Mouse (Mus musculus) heart, embryonic 16.5 days (tissue): ENCODE data around the gene Efcab14. TPM values are rescaled to one million over a fixed set of nuclear protein-coding genes. Genes with fewer than 3 reads are reported as not detected.

Experiments
- ATAC-seq: fragments of 200-750 bp; cut with Nextera tagmentation; replicated peaks from 2 replicates; pipeline ENCODE4 v1.8.0; 2017; ENCODE audit warnings: moderate number of reproducible peaks; ENCODE audit not compliant: insufficient read depth, low FRiP score; ENCODE audit errors: extremely low read depth
- H3K27ac ChIP-seq: fragments of 300-500 bp; sonication (generic); 2 replicates; pipeline ENCODE4 v1.5.1; 2014; ENCODE audit warnings: mild to moderate bottlenecking, low read length, control low read depth, moderate library complexity
- H3K27me3 ChIP-seq: fragments of 300-500 bp; sonication (generic); 2 replicates; pipeline ENCODE4 v1.6.1; 2014; ENCODE audit warnings: low read length, mixed read lengths; ENCODE audit not compliant: control insufficient read depth, insufficient read depth
- H3K36me3 ChIP-seq: fragments of 300-500 bp; sonication (generic); 2 replicates; pipeline ENCODE4 v1.6.1; 2014; ENCODE audit not compliant: control insufficient read depth, insufficient read depth
- H3K4me1 ChIP-seq: fragments of 300-500 bp; sonication (generic); 2 replicates; pipeline ENCODE4 v1.6.1; 2014; ENCODE audit warnings: low read length, mixed read lengths; ENCODE audit not compliant: control insufficient read depth, insufficient read depth
- H3K4me2 ChIP-seq: fragments of 300-500 bp; sonication (generic); 2 replicates; pipeline ENCODE4 v1.6.1; 2014; ENCODE audit warnings: low read depth, mild to moderate bottlenecking, control low read depth, low read length
- H3K4me3 ChIP-seq: fragments of 300-500 bp; sonication (generic); 2 replicates; pipeline ENCODE4 v1.5.1; 2014; ENCODE audit warnings: mild to moderate bottlenecking, control low read depth, low read length
- H3K9ac ChIP-seq: fragments of 300-500 bp; sonication (generic); 2 replicates; pipeline ENCODE4 v1.6.1; 2014; ENCODE audit warnings: low read length, control low read depth
- H3K9me3 ChIP-seq: fragments of 300-500 bp; sonication (generic); replicated peaks from 2 replicates; pipeline ENCODE4 v1.6.1; 2016; ENCODE audit warnings: low read length; ENCODE audit not compliant: control insufficient read depth
- WGBS: fragments of 180-500 bp; shearing (Covaris S2); extraction: QIAGEN DNeasy Blood & Tissue Kit; methylation state at CpG from one replicate; pipeline ENCODE4 v1.1.7; 2014; 5-methylcytosine and 5-hydroxymethylcytosine counted together
- polyA plus RNA-seq: library from polyadenylated mRNA; unstranded; fragments of >200 nt; fragmentation: Nextera tagmentation; extraction: Ambion mirVana; gene quantifications from 2 replicates; pipeline ENCODE4 v1.2.1, GENCODE M21; 2015

The Efcab14 gene
- polyA plus RNA-seq, 1 experiment from 2014 or later, result 25.1 TPM

DNA sequence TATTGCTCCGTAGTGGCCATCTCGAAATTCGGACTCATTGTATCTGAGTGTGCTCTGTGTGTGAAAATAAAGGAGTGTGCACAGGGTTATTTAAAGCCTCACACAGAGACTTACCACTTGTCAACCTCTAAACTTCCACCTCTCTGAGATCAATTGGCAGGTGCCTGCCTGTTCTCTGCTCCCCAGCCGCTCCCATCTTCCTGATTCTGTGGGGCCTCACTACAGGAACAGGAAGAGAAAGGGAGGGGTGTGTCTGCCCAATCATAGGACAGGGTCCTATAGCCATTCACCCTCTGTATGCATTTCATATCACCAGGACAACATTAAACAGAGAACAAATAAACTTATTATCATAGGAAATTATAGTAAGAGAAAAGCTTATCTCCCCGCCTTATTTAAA, 3.8 kb upstream of the Efcab14 start:
- ATAC-seq, result no peak
- Histone ChIP-seq H3K36me3 (no peaks in the 10 kb centered on the region), H3K4me3 (no peak overlapping the region), H3K4me1 (peaks cover 8% of the 10 kb centered on the region), H3K9me3 (no peaks in the 10 kb centered on the region), H3K9ac (no peak overlapping the region), H3K27me3 (peaks cover 4% of the 10 kb centered on the region; the same call in 1 of the 2 replicates), H3K4me2 (no peak overlapping the region), H3K27ac (no peak overlapping the region)
- WGBS, result 64% methylated on average over 5 of the region's 5 CpGs

DNA sequence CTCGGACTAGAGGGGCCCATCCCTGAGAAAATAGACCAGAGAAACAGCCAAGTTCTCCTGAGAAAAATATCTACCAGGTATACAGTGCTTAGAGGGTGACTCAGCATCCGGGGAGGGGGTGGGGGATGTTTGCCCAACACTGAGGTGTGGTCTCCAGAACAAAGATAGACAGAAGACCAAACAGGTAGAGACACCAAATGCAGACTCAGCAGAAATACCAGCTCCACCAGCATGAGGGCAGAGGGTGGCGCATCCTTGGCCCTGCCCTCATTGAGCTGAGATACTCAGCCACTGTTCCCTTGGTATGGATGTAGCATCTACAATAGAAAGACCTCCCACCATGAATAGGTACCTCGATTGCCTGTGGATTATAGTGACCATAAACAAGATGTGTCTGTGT, 2.7 kb upstream of the Efcab14 start:
- ATAC-seq, result no peak
- Histone ChIP-seq H3K9ac (no peak overlapping the region), H3K9me3 (no peaks in the 10 kb centered on the region), H3K4me1 (peaks cover 16% of the 10 kb centered on the region), H3K27ac (no peak overlapping the region), H3K4me2 (no peak overlapping the region), H3K27me3 (peaks cover 4% of the 10 kb centered on the region; the same call in 1 of the 2 replicates), H3K36me3 (no peaks in the 10 kb centered on the region), H3K4me3 (no peak overlapping the region)
- 51% methylated on average over 4 of the region's 4 CpGs for WGBS

DNA sequence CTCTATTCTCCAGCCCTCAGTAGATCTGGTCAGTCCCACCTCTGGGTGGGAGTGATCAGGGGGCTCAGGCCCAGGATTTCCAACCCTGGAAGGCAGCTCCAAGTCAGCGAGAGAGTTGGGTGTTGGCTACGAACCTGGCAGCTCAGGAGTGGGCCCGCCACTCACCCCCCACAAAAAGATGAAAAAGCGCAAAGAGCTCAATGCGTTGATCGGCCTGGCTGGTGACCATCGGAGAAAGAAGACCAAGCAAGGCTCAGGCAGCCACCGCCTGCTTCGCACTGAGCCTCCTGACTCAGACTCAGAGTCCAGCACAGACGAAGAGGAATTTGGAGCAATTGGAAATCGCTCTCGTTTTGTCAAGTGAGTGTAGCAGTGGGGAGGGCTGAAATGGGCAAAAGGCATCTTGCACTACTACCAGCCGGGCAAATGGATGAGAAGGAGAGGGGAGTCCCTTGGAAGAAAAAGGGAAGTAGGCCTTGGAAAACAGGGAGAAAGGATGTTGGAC, 989 bp downstream of the Efcab14 start:
- ATAC-seq, result no peak
- H3K4me1 ChIP-seq, result peaks cover 16% of the 10 kb centered on the region
- H3K9ac ChIP-seq, result peak overlapping the region; percentile 84
- no peaks in the 10 kb centered on the region for H3K9me3 ChIP-seq
- H3K4me3 ChIP-seq, result peak overlapping the region; percentile 88
- H3K27me3 ChIP-seq, result peaks cover 4% of the 10 kb centered on the region; the same call in 1 of the 2 replicates
- peak overlapping the region; percentile 91; the same call in 1 of the 2 replicates for H3K27ac ChIP-seq
- H3K4me2 ChIP-seq, result peak overlapping the region; percentile 90
- WGBS, result 34% methylated on average over 13 of the region's 13 CpGs
- H3K36me3 ChIP-seq, result peaks cover 13% of the 10 kb centered on the region

DNA sequence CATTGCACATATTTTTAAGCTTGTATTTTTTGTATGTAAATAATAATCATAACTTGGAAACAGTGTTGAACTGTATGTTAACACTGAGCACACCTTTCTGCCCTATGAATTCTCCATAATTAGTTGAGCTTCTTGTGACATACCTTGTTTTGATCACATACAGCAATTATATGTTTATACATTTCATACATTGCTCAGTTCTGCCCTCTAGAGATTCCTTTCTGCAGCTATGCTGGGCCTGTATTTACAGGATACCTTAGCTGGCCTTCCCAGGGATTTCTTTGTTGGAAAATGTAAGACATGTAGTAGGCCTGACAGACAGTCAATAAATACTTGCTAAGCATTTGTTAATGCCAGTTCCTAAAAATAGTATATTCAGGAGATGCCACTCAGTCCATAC, 5.1 kb downstream of the Efcab14 start:
- no peak overlapping the region for H3K4me2 ChIP-seq
- no peaks in the 10 kb centered on the region for H3K9me3 ChIP-seq
- no peak overlapping the region for H3K27ac ChIP-seq
- H3K4me1 ChIP-seq, result peaks cover 16% of the 10 kb centered on the region
- no peak overlapping the region for H3K4me3 ChIP-seq
- peaks cover 23% of the 10 kb centered on the region for H3K36me3 ChIP-seq
- H3K9ac ChIP-seq, result no peak overlapping the region
- no peaks in the 10 kb centered on the region for H3K27me3 ChIP-seq
- no peak for ATAC-seq

DNA sequence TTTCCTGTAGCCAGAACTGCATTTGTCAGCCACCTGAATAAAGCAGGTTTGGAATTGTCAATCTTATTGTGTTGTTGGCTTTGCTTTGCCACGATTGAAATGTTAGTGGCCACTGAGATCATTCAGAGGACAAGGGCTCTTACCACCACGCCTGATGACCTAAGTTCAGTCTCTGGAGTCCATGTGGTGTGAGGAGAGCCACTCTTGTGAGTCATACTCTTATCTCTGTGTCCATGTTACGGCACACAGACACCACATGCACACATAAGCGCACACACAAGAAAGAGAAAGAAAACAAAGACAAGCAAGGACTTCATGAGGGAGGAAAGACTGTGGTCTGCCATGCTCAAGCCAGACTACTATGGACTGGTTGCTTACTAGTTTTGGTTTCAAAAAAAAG, 5.6 kb downstream of the Efcab14 start:
- no peak overlapping the region for H3K9ac ChIP-seq
- no peak overlapping the region for H3K4me3 ChIP-seq
- H3K9me3 ChIP-seq, result no peaks in the 10 kb centered on the region
- H3K36me3 ChIP-seq, result peaks cover 24% of the 10 kb centered on the region
- H3K4me1 ChIP-seq, result peaks cover 16% of the 10 kb centered on the region
- no peaks in the 10 kb centered on the region for H3K27me3 ChIP-seq
- H3K27ac ChIP-seq, result no peak overlapping the region
- ATAC-seq, result no peak
- no peak overlapping the region for H3K4me2 ChIP-seq
- WGBS, result 63% methylated on average over 4 of the region's 4 CpGs

DNA sequence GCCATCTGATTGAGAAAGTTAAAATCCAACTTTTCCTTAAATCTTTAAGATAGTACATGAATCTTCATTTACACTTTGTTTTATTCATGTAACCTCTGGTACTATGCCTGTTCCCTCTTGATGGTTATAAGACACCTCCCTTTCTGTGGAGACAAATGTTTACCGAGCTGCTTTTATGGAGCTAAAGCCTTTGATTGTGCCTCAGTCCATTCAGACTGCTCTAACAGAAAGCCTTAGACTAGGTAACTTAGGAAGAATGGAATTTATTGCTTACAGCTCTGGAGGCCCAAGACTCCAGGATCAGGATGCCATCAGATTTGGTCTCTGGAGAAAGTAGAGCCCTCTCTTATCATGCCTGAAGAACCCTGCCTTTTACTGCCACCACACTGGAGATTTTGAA, 10.6 kb downstream of the Efcab14 start:
- no peaks in the 10 kb centered on the region for H3K27me3 ChIP-seq
- 85% methylated on average over 1 of the region's 1 CpGs for WGBS
- H3K4me3 ChIP-seq, result no peak overlapping the region
- no peak overlapping the region for H3K4me2 ChIP-seq
- H3K27ac ChIP-seq, result no peak overlapping the region
- ATAC-seq, result no peak
- H3K4me1 ChIP-seq, result no peaks in the 10 kb centered on the region; the same call in 1 of the 2 replicates
- peaks cover 18% of the 10 kb centered on the region for H3K36me3 ChIP-seq
- H3K9ac ChIP-seq, result no peak overlapping the region
- H3K9me3 ChIP-seq, result no peaks in the 10 kb centered on the region

DNA sequence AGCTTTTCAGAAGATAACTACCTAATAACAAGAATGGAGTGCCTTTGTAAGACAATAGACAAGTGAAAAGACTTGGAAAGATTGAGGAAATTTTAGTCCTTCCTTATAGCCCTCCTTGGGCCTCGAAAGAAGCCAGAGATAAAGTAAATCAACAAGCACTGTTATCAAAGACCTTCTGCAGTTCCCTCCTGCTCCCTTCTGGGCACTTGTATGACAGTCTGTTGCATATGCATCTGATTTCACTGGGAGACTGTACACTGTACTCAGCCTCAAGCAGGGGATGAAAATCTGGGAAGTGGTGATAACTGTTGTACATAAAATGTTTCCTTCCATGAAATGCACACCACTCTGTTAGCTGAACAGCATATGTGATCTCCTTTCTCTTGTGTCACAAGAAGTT, 11.8 kb downstream of the Efcab14 start:
- no peak overlapping the region for H3K27ac ChIP-seq
- H3K36me3 ChIP-seq, result peaks cover 24% of the 10 kb centered on the region
- ATAC-seq, result no peak
- H3K4me1 ChIP-seq, result no peaks in the 10 kb centered on the region
- no peak overlapping the region for H3K4me2 ChIP-seq
- H3K27me3 ChIP-seq, result no peaks in the 10 kb centered on the region
- H3K4me3 ChIP-seq, result no peak overlapping the region
- no peaks in the 10 kb centered on the region for H3K9me3 ChIP-seq
- 74% methylated on average over 1 of the region's 1 CpGs for WGBS
- no peak overlapping the region for H3K9ac ChIP-seq

DNA sequence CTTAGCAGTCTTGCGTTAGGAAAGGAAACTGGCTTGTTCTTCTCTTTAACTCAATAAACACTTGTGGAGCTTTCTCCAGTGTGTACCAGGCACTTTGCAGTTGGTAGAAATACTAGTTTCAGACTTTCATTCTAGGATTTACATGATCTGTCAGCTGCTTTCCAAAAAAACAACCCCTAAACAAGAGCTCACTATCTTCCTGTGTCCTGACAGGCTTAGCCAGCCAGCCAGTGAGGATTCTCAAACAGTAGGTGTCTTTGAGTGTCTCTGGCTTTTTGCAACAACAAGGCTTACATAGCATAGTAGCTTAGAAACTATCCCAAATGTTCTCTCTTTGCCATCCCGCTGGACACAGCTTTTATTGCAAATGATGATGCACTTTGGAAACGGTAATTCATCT, 16.6 kb downstream of the Efcab14 start:
- Histone ChIP-seq H3K4me1 (no peaks in the 10 kb centered on the region), H3K27ac (no peak overlapping the region), H3K9ac (no peak overlapping the region), H3K4me3 (no peak overlapping the region), H3K27me3 (no peaks in the 10 kb centered on the region), H3K9me3 (no peaks in the 10 kb centered on the region), H3K4me2 (no peak overlapping the region), H3K36me3 (peaks cover 33% of the 10 kb centered on the region)
- ATAC-seq, result no peak
- 92% methylated on average over 3 of the region's 3 CpGs for WGBS

DNA sequence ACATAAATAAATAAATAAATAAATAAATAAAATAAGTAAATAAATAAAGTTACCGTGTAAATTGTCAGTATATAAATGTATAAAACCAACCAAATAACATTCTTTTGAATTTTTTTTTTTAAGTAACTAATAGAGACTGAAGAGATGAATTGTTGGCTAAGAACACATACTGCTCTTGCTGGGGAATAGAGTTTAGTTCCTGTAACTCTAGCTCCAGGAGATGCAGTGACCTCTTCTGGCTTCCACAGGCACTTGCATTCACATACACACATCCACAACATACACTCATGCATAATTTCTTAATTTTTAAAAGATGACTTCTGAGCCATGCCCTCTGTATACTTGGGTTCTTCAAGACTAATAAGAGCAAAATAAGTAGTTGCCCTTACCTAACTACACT, 17.3 kb downstream of the Efcab14 start:
- no peak overlapping the region for H3K27ac ChIP-seq
- H3K27me3 ChIP-seq, result no peaks in the 10 kb centered on the region
- ATAC-seq, result no peak
- H3K4me3 ChIP-seq, result no peak overlapping the region
- WGBS, result 90% methylated on average over 1 of the region's 1 CpGs
- no peak overlapping the region for H3K9ac ChIP-seq
- H3K9me3 ChIP-seq, result no peaks in the 10 kb centered on the region
- no peaks in the 10 kb centered on the region for H3K4me1 ChIP-seq
- H3K36me3 ChIP-seq, result peaks cover 35% of the 10 kb centered on the region
- no peak overlapping the region for H3K4me2 ChIP-seq
